Mouse (Mus musculus) hindbrain, embryonic 11.5 days (tissue): ENCODE measurements around the gene Acta2. TPM values are rescaled to one million over a fixed set of nuclear protein-coding genes. Genes with fewer than 3 reads are reported as not detected.

Source experiments
- ATAC-seq: fragments of 200-750 bp; cut with Nextera tagmentation; 2 replicates; pipeline ENCODE4 v1.8.0; 2017; ENCODE audit warnings: mild to moderate bottlenecking, moderate TSS enrichment, moderate library complexity; ENCODE audit not compliant: low FRiP score
- DNase-seq: peaks from one replicate; pipeline ENCODE4 v3.0.0-alpha.2; 2015; ENCODE audit warnings: low spot score
- H3K27ac ChIP-seq: fragments of 300-500 bp; sonication (generic); 2 replicates; pipeline ENCODE4 v1.5.1; 2014; ENCODE audit warnings: mild to moderate bottlenecking, low read depth, low read length
- H3K27me3 ChIP-seq: fragments of 300-500 bp; sonication (generic); 2 replicates; pipeline ENCODE4 v1.6.1; 2014; ENCODE audit warnings: mild to moderate bottlenecking, low read length, moderate library complexity, mixed read lengths; ENCODE audit not compliant: control insufficient read depth, insufficient read depth
- H3K36me3 ChIP-seq: fragments of 300-500 bp; sonication (generic); 2 replicates; pipeline ENCODE4 v1.6.1; 2014; ENCODE audit warnings: mild to moderate bottlenecking, low read length, moderate library complexity, mixed read lengths; ENCODE audit not compliant: control insufficient read depth, insufficient read depth
- H3K4me1 ChIP-seq: fragments of 300-500 bp; sonication (generic); replicated peaks from 2 replicates; pipeline ENCODE4 v1.6.1; 2014; ENCODE audit warnings: low read length, mixed read lengths; ENCODE audit not compliant: control insufficient read depth, insufficient read depth
- H3K4me2 ChIP-seq: fragments of 300-500 bp; sonication (generic); replicated peaks from 2 replicates; pipeline ENCODE4 v1.6.1; 2014; ENCODE audit warnings: mild to moderate bottlenecking, low read depth, low read length
- H3K4me3 ChIP-seq: fragments of 300-500 bp; sonication (generic); 2 replicates; pipeline ENCODE4 v1.5.1; 2014; ENCODE audit warnings: low read depth, low read length
- H3K9ac ChIP-seq: fragments of 300-500 bp; sonication (generic); 2 replicates; pipeline ENCODE4 v1.6.1; 2014; ENCODE audit warnings: low read depth, low read length
- H3K9me3 ChIP-seq: fragments of 300-500 bp; sonication (generic); 2 replicates; pipeline ENCODE4 v1.6.1; 2016; ENCODE audit warnings: low read length; ENCODE audit not compliant: control insufficient read depth
- WGBS: fragments of 180-500 bp; shearing (Covaris S2); extraction: QIAGEN DNeasy Blood & Tissue Kit; methylation state at CpG from one replicate; pipeline ENCODE4 v1.1.7; 2014; 5-methylcytosine and 5-hydroxymethylcytosine counted together
- polyA plus RNA-seq: library from polyadenylated mRNA; unstranded; fragments of >200 nt; fragmentation: Nextera tagmentation; extraction: Ambion mirVana; gene quantifications from 2 replicates; pipeline ENCODE4 v1.2.1, GENCODE M21; 2014

The Acta2 gene
- polyA plus RNA-seq, 1 experiment from 2014 or later = 36.8 TPM

DNA sequence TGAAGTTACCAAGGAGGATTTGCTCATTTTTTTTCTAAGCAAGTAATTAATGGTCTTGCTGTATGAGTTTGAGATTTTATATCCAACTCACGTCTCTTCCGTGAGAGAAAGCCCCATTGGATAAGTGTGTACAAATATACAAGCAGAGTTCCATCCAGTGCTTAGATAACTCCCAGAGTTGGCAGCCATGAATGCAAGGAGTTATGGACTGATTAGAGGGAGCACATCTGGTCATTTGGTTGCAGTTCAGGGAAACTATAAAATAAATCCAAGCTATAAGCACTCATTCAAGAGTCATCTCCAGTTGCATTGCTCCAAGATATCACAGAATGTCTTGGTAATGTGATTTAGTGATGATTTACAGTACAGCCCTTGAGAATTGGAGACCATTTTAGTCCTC is 1.5 kb upstream of the Acta2 start:
- no peak for DNase-seq

DNA sequence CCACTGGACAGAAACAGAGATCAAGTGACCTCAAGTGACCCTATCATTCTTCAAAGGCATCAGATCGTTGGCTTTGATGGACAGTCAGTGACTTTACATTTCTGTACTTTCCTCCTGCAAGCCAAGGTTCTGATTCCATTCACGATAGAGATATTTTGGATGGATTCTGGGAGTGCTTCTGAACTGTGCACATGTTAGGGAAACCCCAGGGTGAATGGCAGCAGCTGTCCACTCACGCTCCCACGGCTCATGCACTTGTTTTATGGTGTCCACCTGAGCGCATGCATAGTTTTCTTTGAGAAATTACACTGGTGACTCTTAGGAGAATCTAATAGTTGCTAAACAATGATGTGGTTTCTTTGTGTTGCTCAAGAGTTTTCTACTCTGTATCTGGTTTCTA is 759 bp upstream of the Acta2 start:
- Histone ChIP-seq H3K4me1 (no peaks in the 10 kb centered on the region), H3K4me2 (no peak overlapping the region), H3K27me3 (no peaks in the 10 kb centered on the region), H3K36me3 (no peaks in the 10 kb centered on the region), H3K9ac (no peak overlapping the region), H3K4me3 (no peak overlapping the region), H3K27ac (no peak overlapping the region), H3K9me3 (no peaks in the 10 kb centered on the region)
- WGBS = 85% methylated on average over 5 of the region's 5 CpGs
- no peak for DNase-seq
- ATAC-seq = no peak

More for the DNA sequence above, 1.5 kb upstream of the Acta2 start:
- no peaks in the 10 kb centered on the region for H3K36me3 ChIP-seq
- no peak overlapping the region for H3K4me2 ChIP-seq
- H3K9me3 ChIP-seq = no peaks in the 10 kb centered on the region
- no peak overlapping the region for H3K27ac ChIP-seq
- no peak for ATAC-seq
- H3K4me3 ChIP-seq = no peak overlapping the region
- no peaks in the 10 kb centered on the region for H3K27me3 ChIP-seq
- 89% methylated on average over 2 of the region's 2 CpGs for WGBS
- no peaks in the 10 kb centered on the region for H3K4me1 ChIP-seq
- no peak overlapping the region for H3K9ac ChIP-seq

DNA sequence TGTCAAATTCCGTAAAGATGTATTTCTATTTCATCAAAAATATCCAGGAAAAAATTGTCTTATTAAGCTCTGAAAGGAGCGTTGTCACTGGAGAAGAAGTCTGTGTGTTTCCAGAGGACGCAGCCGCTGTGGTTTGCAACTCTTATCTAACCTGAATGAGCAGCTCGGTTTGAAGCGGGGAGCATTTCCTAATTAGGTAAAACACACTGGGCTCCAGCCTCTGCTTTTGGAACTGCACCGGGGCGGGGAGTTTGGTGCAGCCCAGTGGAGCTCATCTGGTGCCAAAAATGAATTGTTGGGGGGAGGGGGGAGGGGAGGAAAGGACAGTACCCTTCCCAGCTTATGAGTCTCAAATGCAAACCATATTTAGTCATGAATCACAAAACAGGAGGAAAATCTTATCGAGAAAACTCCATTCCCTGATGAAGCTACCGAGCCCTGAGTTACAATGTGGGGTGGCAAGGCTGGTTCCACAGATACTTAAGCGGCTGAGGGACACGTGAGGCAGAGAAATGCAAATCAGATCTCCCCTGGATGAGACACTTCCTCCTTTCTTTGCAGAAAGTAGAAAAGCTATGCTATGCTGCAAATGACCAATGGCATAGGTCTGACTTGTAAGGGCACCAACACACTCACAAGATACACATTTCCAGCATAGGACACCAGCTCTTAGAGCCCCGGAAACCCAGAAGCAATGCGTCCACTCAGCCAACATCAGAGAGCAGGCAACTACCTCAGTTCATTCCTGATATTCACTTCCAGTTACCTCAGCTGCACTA is 1.1 kb downstream of the Acta2 start:
- ATAC-seq = no peak
- no peak for DNase-seq
- H3K27me3 ChIP-seq = no peaks in the 10 kb centered on the region
- WGBS = 57% methylated on average over 14 of the region's 14 CpGs
- H3K4me2 ChIP-seq = no peak overlapping the region
- no peak overlapping the region for H3K27ac ChIP-seq
- no peaks in the 10 kb centered on the region for H3K4me1 ChIP-seq
- no peak overlapping the region for H3K9ac ChIP-seq
- no peaks in the 10 kb centered on the region for H3K9me3 ChIP-seq
- no peaks in the 10 kb centered on the region for H3K36me3 ChIP-seq
- no peak overlapping the region for H3K4me3 ChIP-seq

DNA sequence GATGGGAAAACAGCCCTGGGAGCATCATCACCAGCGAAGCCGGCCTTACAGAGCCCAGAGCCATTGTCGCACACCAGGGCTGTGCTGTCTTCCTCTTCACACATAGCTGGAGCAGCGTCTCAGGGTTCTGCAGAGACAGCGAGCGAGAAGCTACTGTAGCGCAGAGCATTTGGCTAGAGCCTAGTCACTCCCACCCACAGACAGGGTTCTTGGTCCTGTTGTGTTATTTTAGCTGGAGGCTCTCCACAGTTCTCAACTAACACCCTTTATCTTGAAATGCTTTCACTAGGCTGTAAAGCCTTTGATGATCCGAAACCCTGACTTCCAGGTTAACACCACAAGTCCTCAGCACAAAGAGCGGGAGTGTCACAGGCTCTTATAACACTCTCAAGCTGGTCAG is 2.9 kb downstream of the Acta2 start:
- no peak for ATAC-seq
- no peak overlapping the region for H3K27ac ChIP-seq
- H3K4me1 ChIP-seq = no peaks in the 10 kb centered on the region
- H3K9ac ChIP-seq = no peak overlapping the region
- H3K4me3 ChIP-seq = no peak overlapping the region
- H3K27me3 ChIP-seq = no peaks in the 10 kb centered on the region
- no peak overlapping the region for H3K4me2 ChIP-seq
- H3K36me3 ChIP-seq = no peaks in the 10 kb centered on the region
- H3K9me3 ChIP-seq = no peaks in the 10 kb centered on the region
- WGBS = 78% methylated on average over 9 of the region's 9 CpGs
- no peak for DNase-seq

DNA sequence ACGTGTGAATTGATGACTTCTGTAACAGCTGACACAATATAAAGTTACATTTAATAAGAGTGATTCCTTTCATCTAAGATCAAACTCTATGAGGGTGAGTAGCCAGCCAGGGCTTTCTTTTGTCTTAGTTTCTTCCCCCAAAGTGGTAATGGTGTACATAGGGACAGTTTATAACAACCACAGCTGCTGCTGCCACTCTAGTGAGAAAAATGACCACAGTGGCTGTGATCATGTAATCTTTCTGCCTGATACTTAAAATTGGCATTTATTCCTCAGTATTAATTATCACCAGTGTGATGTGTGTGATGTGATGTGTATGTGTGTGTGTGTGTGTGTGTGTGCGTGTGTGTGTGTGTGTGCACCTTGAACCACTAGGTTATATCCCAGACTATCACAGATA is 3.5 kb downstream of the Acta2 start:
- Histone ChIP-seq H3K27ac (no peak overlapping the region), H3K36me3 (no peaks in the 10 kb centered on the region), H3K4me1 (no peaks in the 10 kb centered on the region), H3K27me3 (no peaks in the 10 kb centered on the region), H3K4me3 (no peak overlapping the region), H3K9ac (no peak overlapping the region), H3K9me3 (no peaks in the 10 kb centered on the region), H3K4me2 (no peak overlapping the region)
- 79% methylated on average over 2 of the region's 2 CpGs for WGBS
- ATAC-seq = no peak
- no peak for DNase-seq

DNA sequence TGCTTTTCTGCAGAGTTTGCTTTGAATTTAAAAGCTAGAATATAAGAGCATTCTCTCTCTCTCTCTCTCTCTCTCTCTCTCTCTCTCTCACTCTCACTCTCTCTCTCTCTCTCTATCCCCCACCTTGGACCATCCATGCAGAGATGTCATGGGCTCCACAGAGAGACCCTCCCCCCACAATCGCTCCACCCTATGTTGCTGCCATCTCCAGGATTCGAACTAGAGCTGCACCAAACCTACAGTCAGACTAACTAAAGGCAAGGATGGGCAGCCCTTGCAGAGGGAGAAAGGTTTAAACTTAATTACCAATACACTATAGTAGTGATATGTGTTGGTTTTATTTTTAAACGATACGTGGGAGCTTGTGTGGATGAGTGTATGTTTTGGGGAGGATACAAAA is 4.8 kb downstream of the Acta2 start:
- Histone ChIP-seq H3K36me3 (no peaks in the 10 kb centered on the region), H3K4me2 (no peak overlapping the region), H3K9ac (no peak overlapping the region), H3K27ac (no peak overlapping the region), H3K9me3 (no peaks in the 10 kb centered on the region), H3K4me1 (no peaks in the 10 kb centered on the region), H3K27me3 (no peaks in the 10 kb centered on the region), H3K4me3 (no peak overlapping the region)
- DNase-seq = no peak
- 86% methylated on average over 4 of the region's 4 CpGs for WGBS
- ATAC-seq = no peak

DNA sequence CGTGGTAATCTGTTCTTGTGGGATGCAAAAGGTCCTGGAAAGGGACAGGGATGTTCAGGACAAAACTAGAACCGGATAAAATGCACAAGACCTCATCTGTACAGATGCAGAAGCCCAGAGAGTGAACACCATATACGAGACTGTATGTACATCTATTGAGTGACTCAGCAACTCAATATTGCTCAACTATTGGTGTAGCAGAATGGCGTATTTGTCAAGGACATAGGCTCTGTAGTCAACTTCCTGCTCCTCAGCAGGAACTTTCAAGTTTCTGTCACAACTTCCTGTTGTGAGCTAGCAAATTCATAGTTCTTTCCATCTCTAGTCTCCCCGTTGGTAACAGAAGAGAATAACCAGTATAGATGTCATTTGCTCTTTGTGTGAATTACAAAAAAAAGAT is 6.8 kb downstream of the Acta2 start:
- ATAC-seq (no peak), DNase-seq (no peak)
- Histone ChIP-seq H3K4me1 (no peaks in the 10 kb centered on the region), H3K36me3 (no peaks in the 10 kb centered on the region), H3K9ac (no peak overlapping the region), H3K9me3 (no peaks in the 10 kb centered on the region), H3K27me3 (no peaks in the 10 kb centered on the region), H3K4me3 (no peak overlapping the region), H3K4me2 (no peak overlapping the region), H3K27ac (no peak overlapping the region)
- WGBS = 85% methylated on average over 5 of the region's 5 CpGs

DNA sequence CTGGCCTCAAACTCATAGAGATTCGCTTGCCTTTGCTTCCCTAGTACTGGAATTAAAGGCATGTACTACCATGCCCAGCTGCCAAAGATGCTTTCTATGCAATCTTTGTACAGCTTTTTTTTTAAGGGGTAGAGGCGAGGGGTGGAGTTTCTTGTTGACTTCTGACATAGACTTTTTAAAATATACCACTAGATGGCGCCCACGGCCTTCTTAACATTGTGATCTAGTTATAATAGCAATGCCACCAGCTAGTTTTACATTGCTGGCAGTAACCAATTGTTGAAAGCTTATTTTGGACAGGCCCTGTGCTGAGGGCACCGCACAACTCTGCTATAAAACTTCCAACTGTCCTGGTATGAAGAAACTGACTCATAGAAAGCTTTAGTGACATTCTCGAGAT is 11.3 kb downstream of the Acta2 start:
- Histone ChIP-seq H3K27me3 (no peaks in the 10 kb centered on the region), H3K27ac (no peak overlapping the region), H3K4me2 (no peak overlapping the region), H3K4me3 (no peak overlapping the region), H3K4me1 (no peaks in the 10 kb centered on the region), H3K36me3 (no peaks in the 10 kb centered on the region), H3K9ac (no peak overlapping the region), H3K9me3 (no peaks in the 10 kb centered on the region)
- ATAC-seq = no peak
- WGBS = 21% methylated on average over 6 of the region's 6 CpGs
- peak; percentile 84 for DNase-seq

DNA sequence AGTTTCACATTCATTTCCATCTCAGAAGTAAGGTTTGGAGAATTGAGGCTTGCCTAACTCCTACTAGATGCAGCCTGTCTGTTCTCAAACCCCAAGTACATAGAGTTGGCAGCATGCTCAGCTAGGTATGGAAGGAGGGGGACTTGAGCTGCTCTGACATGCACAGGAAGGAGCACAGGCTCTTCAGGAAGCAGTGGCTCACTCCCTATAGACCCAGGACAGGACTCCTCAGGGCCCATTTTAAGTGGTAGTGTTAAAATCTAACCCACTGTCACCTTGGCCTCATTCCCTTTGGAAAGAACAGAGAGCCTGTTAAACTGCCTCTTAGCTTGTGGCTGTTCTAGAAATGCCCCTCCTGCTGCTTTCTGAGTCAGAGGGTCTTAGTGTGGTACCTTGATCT is 12.5 kb downstream of the Acta2 start:
- Histone ChIP-seq H3K4me2 (no peak overlapping the region), H3K4me3 (no peak overlapping the region), H3K9ac (no peak overlapping the region), H3K27me3 (no peaks in the 10 kb centered on the region), H3K27ac (no peak overlapping the region), H3K4me1 (no peaks in the 10 kb centered on the region), H3K9me3 (no peaks in the 10 kb centered on the region), H3K36me3 (no peaks in the 10 kb centered on the region)
- DNase-seq (no peak), ATAC-seq (no peak)
